Mouse (Mus musculus): Measurements from ENCODE around the gene Crtc3.

GRCm38 (mm10) chr7:80715306-80715705 lies 26.6 kb upstream of the Crtc3 start:
- TF ChIP-seq ZC3H11A (IDR thresholded peaks at IDR 0.05; ENCODE audit: borderline replicate concordance, low read depth, low read length) (no peak), MAFK (IDR thresholded peaks at IDR 0.05; ENCODE audit: insufficient read depth, low read depth, low read length) (no peak), CHD2 (IDR thresholded peaks at IDR 0.05; ENCODE audit: low read depth, low read length) (no peak), ZNF384 (IDR thresholded peaks at IDR 0.05; ENCODE audit: low read depth, low read length) (no peak), HCFC1 (IDR thresholded peaks at IDR 0.05; ENCODE audit: borderline replicate concordance, insufficient read depth, low read length) (no peak)

Measured in ES-E14 (cell line).